Mouse (Mus musculus): ENCODE measurements around the gene Gm5460.

GRCm38 (mm10) chr14:33993521-33994289, 22.9 kb upstream of the Gm5460 start:
- TF ChIP-seq CTCF (IDR thresholded peaks at IDR 0.05; ENCODE audit: control insufficient read depth, insufficient read depth, insufficient replicate concordance, low read depth, low read length), result no peak
- TF ChIP-seq POLR2A (IDR thresholded peaks at IDR 0.05; ENCODE audit: control insufficient read depth, low read depth, low read length), result no peak

Data from testis, adult 2 months (tissue).